Comparison of ENCODE assay signal across 19 mouse cellular contexts in the genomic region with DNA sequence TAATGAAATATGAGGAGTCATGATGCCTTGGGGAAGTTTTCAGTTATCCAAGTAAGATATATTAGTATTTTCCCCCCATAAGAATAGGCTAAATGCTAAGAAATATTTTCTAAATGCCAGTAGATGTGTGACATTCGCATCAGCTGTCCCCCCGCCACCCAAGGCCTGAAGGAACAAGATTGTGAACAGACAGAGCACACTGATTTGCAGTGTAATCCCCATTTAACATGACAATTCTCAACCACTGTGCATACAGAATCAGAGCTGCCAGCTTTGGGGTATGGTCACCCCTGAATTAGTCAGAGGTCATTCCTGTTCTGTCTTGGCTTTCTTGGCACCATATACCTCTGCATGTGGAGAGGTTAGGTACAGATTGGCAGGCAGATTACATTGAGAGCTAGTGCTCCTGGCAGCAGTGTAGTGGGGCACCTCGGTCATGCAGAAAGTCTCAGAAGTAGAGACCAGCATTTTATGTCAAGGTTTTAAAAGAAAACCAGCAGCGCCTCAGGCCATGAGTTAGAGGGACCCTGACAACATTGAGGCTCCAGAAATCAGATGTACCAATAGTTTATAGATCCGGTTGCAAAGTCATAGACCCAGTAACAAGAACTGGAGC. TPM values are rescaled to one million over a fixed set of nuclear protein-coding genes. Genes with fewer than 3 reads are reported as not detected.
"Had no signal": no experiment of that assay in that cellular context is flagged by ENCODE, and none has a peak within 500 bp of the region (broad histone marks: within the 10 kb centered on the region; RNA-seq: fewer than 3 reads in every experiment).

No protein-coding gene starts in this region.

- H3K27ac ChIP-seq: limb, embryonic 15.5 days; liver, embryonic 12.5 days; lung, embryonic 15.5 days; midbrain, embryonic 12.5 days; neural tube, embryonic 12.5 days had no signal

- H3K9me3 ChIP-seq: limb, embryonic 15.5 days; liver, embryonic 12.5 days; lung, embryonic 15.5 days; midbrain, embryonic 12.5 days; neural tube, embryonic 12.5 days had no signal

- H3K4me3 ChIP-seq: limb, embryonic 15.5 days; liver, embryonic 12.5 days; lung, embryonic 15.5 days; midbrain, embryonic 12.5 days; myocyte; neural tube, embryonic 12.5 days had no signal

- H3K27me3 ChIP-seq: limb, embryonic 15.5 days; liver, embryonic 12.5 days; lung, embryonic 15.5 days; midbrain, embryonic 12.5 days; neural tube, embryonic 12.5 days had no signal

- ATAC-seq: liver, embryonic 12.5 days had no signal

- DNase-seq: kidney, adult 8-10 months; kidney, postnatal 10 days; layer of hippocampus, postnatal 36 days; lung, postnatal 14 days; retina, postnatal 1 day; right cerebral cortex, postnatal 4 days; spleen, adult 18-20 months; thymus, adult 18-20 months; thymus, postnatal 14 days had no signal

- H3K9ac ChIP-seq: limb, embryonic 15.5 days; liver, embryonic 12.5 days; lung, embryonic 15.5 days; midbrain, embryonic 12.5 days; neural tube, embryonic 12.5 days had no signal

- H3K4me2 ChIP-seq: limb, embryonic 15.5 days; liver, embryonic 12.5 days; lung, embryonic 15.5 days; midbrain, embryonic 12.5 days; neural tube, embryonic 12.5 days had no signal

- H3K4me1 ChIP-seq: limb, embryonic 15.5 days; liver, embryonic 12.5 days; lung, embryonic 15.5 days; midbrain, embryonic 12.5 days; neural tube, embryonic 12.5 days had no signal

RNA-seq across cellular contexts. Expression of gene Pifo, which starts 42.5 kb away (rescaled TPM):
- total RNA-seq: layer of hippocampus, postnatal 36 days; left cerebral cortex, postnatal 25 days; megakaryocyte-erythroid progenitor cell, adult 5-6 weeks had no signal
- polyA plus RNA-seq: limb, embryonic 11.5 days; limb, embryonic 15.5 days; liver, embryonic 12.5 days; liver, embryonic 16.5 days; myocyte; neural tube, embryonic 12.5 days had no signal
